Mouse (Mus musculus) megakaryocyte, embryonic 14.5 days (primary cell): ENCODE measurements at regions not wholly inside any gene's neighbourhood (a gene's known extent, or its start where the extent isn't known, plus 50 kb on each side); places are given as distances from the start of the nearest gene placed in this dataset.
A peak's percentile ranks its signal among the peaks of the same experiment; 100 is the strongest.

Experiments
- H3K27me3 ChIP-seq: replicated peaks from 2 replicates; pipeline ENCODE3; 2012; ENCODE audit warnings: inconsistent platforms
- H3K36me3 ChIP-seq: replicated peaks from 2 replicates; pipeline ENCODE3; 2012; ENCODE audit warnings: low read length, inconsistent platforms, mixed read lengths
- H3K4me1 ChIP-seq: 2 replicates; pipeline ENCODE4 v1.6.1; 2012; ENCODE audit warnings: inconsistent platforms
- H3K4me3 ChIP-seq: replicated peaks from 2 replicates; pipeline ENCODE3; 2012; ENCODE audit warnings: moderate library complexity, mild to moderate bottlenecking, inconsistent platforms
- H3K9me3 ChIP-seq: 2 replicates; pipeline ENCODE4 v1.6.1; 2012; ENCODE audit warnings: inconsistent platforms
- FLI1 ChIP-seq: IDR thresholded peaks from 2 replicates; pipeline ENCODE4 v1.6.1; 2012; ENCODE audit warnings: low read length, inconsistent platforms, mixed read lengths
- GATA1 ChIP-seq: IDR thresholded peaks from 3 replicates; pipeline ENCODE4 v1.6.1; 2012; ENCODE audit warnings: mixed read lengths, low read length, inconsistent platforms, borderline replicate concordance

DNA sequence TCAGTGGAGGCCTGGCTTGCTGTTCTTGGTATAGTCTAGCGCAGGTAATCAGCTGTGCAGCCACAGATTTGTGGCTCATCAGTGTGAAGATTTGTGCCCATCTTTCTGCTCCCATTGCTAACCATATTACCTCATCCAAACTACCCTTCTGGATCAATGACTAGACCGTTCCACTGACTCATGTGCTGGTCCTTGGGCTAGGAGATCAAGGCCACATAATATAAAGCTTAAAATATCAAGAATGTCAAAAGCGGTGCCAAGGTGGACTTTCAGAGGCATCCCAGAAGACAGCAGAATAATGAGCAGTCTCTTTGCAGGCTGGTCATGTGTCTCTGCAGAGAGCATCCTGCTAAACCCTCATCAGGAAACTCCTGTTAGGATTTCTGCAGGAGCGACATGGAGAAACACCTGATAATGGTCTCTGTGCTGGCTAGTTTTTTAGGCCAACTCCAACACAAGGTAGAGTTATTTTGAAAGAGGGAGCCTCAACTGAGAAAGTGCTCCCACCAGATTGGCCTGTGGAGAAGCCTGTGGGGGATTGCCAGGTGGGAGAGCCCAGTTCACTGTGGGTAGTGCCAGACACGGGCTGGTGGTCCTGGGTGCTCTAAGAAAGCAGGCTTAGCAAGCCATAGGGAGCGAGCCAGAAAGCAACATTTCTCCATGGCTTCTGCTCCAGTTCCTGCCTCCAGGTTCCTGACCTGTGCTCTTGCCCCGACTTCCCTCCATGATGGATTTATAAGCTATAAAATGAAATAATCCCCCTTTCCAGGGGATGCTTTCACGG lies 319.8 kb downstream of the Tbc1d1 start:
- Histone ChIP-seq H3K36me3 (no peaks in the 10 kb centered on the region), H3K9me3 (no peaks in the 10 kb centered on the region), H3K4me3 (no peak overlapping the region), H3K4me1 (peaks cover 23% of the 10 kb centered on the region), H3K27me3 (no peaks in the 10 kb centered on the region)
- TF ChIP-seq FLI1, result no peak
- TF ChIP-seq GATA1, result no peak

DNA sequence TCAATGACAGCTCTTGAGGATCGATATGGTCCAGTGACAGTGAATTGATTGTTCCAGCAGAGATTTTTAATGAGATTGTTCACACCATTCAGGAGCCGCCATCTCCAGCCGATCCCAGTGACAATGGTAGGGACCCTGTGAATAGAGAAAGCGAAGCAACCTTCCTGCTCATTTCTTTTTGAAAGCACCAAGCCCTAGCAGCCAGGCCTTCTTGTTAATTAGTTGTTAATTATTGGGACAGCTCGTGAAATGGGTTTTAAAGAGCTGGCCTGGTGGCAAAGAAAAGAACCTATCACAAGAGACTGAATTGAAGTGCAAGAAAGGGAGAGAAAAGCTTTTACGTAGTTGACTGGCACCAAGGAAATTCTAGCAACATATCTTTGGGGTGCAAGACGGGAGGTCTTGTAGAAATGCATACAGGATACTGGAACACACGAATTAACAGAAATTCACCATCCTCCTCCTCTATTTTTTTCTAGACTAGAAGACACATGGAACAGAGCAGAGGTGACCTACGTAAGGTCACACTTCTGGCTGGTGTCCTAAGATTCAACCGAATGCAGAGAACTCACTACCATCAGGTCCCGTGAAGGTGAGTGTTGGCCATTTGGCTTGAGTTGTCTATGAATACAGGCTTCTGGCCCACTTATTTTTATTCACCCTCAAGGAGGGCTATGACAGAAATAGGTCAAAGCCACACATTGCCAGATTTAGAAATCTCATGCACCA lies 320.7 kb downstream of the Tbc1d1 start:
- Histone ChIP-seq H3K4me1 (peaks cover 22% of the 10 kb centered on the region), H3K9me3 (no peaks in the 10 kb centered on the region), H3K27me3 (no peaks in the 10 kb centered on the region), H3K36me3 (no peaks in the 10 kb centered on the region), H3K4me3 (no peak overlapping the region)
- TF ChIP-seq FLI1 (no peak), GATA1 (no peak)

DNA sequence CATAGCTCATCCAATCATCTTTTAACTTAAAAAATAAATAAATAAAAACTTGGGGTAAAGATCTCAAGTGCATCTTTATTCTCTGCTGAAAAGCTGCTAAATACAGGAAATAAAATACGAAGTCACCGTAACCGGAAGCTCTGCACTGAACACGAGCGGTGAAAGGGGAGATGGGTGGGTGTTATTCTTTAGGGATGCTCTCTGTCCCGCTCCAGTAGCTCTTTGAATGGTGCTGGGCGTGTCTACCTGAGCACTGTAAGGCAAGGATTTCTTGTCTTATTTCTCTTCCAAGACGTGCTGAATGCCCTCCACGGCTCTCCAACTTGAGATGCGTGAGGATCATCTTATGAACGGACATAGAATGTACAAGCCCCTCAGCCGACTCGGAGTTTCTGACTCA lies 322.0 kb downstream of the Tbc1d1 start:
- TF ChIP-seq GATA1 (no peak), FLI1 (no peak)
- peaks cover 5% of the 10 kb centered on the region for H3K27me3 ChIP-seq
- H3K4me1 ChIP-seq, result peaks cover 11% of the 10 kb centered on the region
- H3K4me3 ChIP-seq, result no peak overlapping the region
- no peaks in the 10 kb centered on the region for H3K36me3 ChIP-seq
- no peaks in the 10 kb centered on the region for H3K9me3 ChIP-seq

DNA sequence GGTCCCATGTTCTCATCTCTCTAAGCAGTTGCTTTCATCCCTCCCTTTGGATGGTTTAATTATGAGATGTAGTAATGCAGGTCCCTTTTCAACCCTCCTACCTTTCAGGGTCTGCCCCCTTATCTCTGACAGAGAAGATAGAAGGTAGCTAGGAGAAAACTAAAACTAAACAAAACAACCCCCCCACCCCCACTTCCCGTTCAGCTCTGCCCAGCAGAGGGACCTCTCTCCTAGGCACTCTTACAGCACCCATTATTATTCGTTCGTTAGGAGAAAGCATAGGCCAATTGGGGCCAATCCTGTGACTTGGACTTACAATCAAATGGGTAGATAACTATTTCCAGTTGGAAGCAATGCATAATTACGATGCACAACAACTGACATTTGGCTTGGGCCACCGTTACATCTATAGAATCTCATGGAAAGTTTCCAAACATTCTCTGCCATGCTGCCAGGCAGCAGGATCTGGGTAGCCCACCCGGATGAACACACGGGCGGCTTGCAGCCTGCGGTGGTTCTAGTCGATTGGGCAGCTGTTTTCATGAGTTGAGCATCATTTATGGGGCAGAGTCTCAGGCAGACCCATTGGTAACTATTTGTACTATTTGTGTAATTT lies 322.6 kb downstream of the Tbc1d1 start:
- H3K4me1 ChIP-seq, result peaks cover 11% of the 10 kb centered on the region
- TF ChIP-seq FLI1, result no peak
- no peak for TF ChIP-seq GATA1
- peaks cover 5% of the 10 kb centered on the region for H3K27me3 ChIP-seq
- no peaks in the 10 kb centered on the region for H3K36me3 ChIP-seq
- H3K9me3 ChIP-seq, result no peaks in the 10 kb centered on the region
- no peak overlapping the region for H3K4me3 ChIP-seq

DNA sequence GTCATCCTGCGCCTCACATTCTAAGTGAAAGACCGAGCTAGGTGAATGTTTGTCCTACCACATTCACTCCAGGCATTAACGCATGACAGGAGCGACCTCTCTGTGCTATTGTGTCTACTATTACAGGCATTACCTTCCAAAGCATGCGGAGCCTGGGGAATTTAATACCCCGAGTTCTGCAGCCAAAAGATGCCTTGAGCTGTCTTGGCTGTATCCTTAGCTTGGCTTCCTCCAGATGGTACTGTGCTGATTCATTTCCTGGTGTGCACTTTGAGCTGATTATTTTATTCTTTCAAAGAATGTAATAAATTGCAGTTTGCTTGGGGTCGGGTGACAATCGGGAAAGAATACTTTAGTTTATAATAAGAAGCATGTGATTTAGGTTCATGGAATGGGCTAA lies 323.2 kb downstream of the Tbc1d1 start:
- Histone ChIP-seq H3K9me3 (no peaks in the 10 kb centered on the region), H3K27me3 (peaks cover 5% of the 10 kb centered on the region), H3K4me1 (peaks cover 11% of the 10 kb centered on the region), H3K4me3 (no peak overlapping the region), H3K36me3 (no peaks in the 10 kb centered on the region)
- no peak for TF ChIP-seq GATA1
- no peak for TF ChIP-seq FLI1

DNA sequence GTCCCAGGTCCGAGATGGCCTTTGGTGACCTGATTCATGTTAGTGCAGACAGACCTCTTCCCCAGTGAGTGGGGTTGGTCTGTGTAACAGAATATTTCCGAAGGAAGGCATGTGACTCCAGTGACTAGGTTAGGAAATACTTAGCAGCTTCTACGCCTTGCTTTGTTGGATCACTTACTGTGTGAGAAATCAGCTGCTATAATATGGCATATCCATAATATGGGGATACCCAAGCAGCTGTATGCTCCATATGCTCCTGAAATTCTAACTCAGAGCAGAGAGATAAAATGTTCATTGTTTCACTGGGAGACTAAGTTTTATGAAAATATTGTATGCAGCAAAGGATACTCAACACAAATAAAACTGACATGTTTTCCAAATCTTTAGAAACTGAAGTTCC lies 318.1 kb upstream of the Klf3 start:
- TF ChIP-seq GATA1, result no peak
- TF ChIP-seq FLI1, result no peak
- Histone ChIP-seq H3K9me3 (no peaks in the 10 kb centered on the region), H3K27me3 (peaks cover 9% of the 10 kb centered on the region), H3K4me3 (no peak overlapping the region), H3K36me3 (no peaks in the 10 kb centered on the region), H3K4me1 (peaks cover 13% of the 10 kb centered on the region)

DNA sequence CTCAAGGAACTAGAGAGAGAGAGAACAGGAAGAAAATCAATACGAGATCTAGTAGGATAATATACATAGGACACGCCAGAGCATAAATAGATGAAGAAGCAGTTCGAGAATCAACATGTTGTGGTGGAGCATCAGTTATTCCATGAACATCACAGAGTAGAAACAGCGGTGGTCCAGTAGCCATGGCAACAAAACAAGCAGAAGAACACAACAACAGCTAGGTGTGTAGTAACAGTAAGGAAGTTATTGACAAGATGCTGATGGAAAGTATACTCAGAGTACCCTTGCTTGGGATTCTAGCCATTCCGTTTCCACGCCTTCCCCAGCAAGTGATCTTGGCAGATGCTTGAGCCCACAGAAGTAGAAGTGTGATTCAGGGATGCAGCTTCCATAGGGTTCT lies 317.3 kb upstream of the Klf3 start:
- H3K9me3 ChIP-seq, result no peaks in the 10 kb centered on the region
- H3K36me3 ChIP-seq, result no peaks in the 10 kb centered on the region
- TF ChIP-seq FLI1 (no peak), GATA1 (no peak)
- no peak overlapping the region for H3K4me3 ChIP-seq
- peaks cover 9% of the 10 kb centered on the region for H3K27me3 ChIP-seq
- peaks cover 13% of the 10 kb centered on the region for H3K4me1 ChIP-seq

DNA sequence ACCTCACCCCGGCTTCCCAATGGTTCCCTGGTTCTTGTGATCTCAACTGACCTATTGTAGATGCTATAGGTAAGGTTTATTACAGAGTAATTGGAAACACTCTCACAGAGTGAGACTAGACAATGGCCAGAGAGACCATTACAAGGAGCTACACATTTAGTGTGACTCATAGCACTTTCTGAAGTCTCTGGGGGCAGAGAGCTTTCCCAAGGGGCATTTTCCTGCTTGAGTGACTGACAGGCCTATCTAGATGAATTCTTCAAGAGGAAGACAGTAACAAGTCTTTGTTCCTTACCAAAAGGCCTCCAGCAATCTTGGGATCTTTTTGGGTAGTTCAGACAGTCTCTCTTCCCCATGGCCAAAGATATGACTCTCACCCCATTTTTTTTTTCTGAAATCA lies 316.4 kb upstream of the Klf3 start:
- no peaks in the 10 kb centered on the region for H3K36me3 ChIP-seq
- H3K9me3 ChIP-seq, result no peaks in the 10 kb centered on the region
- TF ChIP-seq FLI1 (no peak), GATA1 (no peak)
- peaks cover 9% of the 10 kb centered on the region for H3K27me3 ChIP-seq
- peaks cover 13% of the 10 kb centered on the region for H3K4me1 ChIP-seq
- H3K4me3 ChIP-seq, result no peak overlapping the region

DNA sequence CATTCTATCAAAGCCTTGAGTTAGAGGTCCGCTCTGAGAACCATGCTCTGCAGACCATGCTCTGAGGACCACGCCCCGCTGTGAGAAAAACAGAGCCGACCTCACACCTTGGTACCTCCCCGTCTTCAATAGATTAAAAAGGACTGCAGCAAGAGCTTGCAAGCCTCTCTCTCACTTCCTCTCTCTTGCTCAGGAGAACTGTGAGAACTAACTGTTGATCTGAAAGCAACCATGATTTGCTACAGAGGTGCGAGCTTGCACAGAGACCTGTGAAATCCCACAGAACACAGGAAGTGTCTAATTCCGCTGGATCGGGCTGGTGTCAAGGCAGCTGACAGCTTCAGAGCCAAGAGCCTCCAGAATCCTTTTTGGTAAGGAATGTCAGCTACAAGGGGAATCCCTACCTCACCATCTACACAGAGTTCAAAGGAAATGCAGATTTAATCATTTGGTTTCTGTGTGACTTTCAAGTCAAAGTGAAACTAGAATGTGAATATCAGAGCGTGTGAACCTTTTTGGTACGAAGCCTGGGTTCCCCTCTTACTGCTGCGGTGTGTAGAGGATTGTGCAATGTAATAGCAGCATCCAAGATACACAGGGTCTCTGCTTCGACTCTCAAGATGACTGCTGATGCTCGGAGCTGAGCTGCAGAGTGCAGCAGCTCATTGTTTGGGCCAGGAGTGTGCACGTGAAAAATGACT lies 315.3 kb upstream of the Klf3 start:
- TF ChIP-seq FLI1, result no peak
- TF ChIP-seq GATA1, result no peak
- peaks cover 13% of the 10 kb centered on the region for H3K4me1 ChIP-seq
- H3K36me3 ChIP-seq, result no peaks in the 10 kb centered on the region
- no peaks in the 10 kb centered on the region for H3K9me3 ChIP-seq
- H3K4me3 ChIP-seq, result peak overlapping the region; percentile 88
- peaks cover 6% of the 10 kb centered on the region for H3K27me3 ChIP-seq
